Mouse (Mus musculus) liver, adult 2 months (tissue): ENCODE measurements around the gene G2e3. TPM values are rescaled to one million over a fixed set of nuclear protein-coding genes. Genes with fewer than 3 reads are reported as not detected.

Experiments used
- DNase-seq: peaks from one replicate; pipeline ENCODE4 v3.0.0-alpha.2; 2011; ENCODE audit warnings: low read depth, low spot score; ENCODE audit errors: extremely low read depth
- H3K27ac ChIP-seq: fragments of 200-500 bp; replicated peaks from 2 replicates; pipeline ENCODE4 v1.5.1; 2012; ENCODE audit warnings: low read depth, mild to moderate bottlenecking, control low read depth, inconsistent platforms, low read length; ENCODE audit not compliant: insufficient read depth
- H3K27me3 ChIP-seq: fragments of 200-500 bp; 2 replicates; pipeline ENCODE4 v1.6.1; 2012; ENCODE audit warnings: mild to moderate bottlenecking, moderate library complexity, low read length, inconsistent platforms; ENCODE audit not compliant: control insufficient read depth, insufficient read depth
- H3K36me3 ChIP-seq: fragments of 200-500 bp; 2 replicates; pipeline ENCODE4 v1.6.1; 2012; ENCODE audit warnings: low read length, inconsistent platforms; ENCODE audit not compliant: control insufficient read depth, insufficient read depth
- H3K4me1 ChIP-seq: fragments of 200-500 bp; 2 replicates; pipeline ENCODE4 v1.6.1; 2011; ENCODE audit warnings: low read length; ENCODE audit not compliant: control insufficient read depth, insufficient read depth
- H3K4me3 ChIP-seq: fragments of 200-500 bp; 2 replicates; pipeline ENCODE4 v1.5.1; 2011; ENCODE audit warnings: low read depth, mild to moderate bottlenecking, control low read depth, low read length, moderate library complexity; ENCODE audit not compliant: insufficient read depth
- H3K79me2 ChIP-seq: fragments of 200-500 bp; 2 replicates; pipeline ENCODE4 v1.6.1; 2012; ENCODE audit warnings: inconsistent platforms, mild to moderate bottlenecking, low read length, moderate library complexity; ENCODE audit not compliant: control insufficient read depth, insufficient read depth
- H3K9ac ChIP-seq: fragments of 200-500 bp; 2 replicates; pipeline ENCODE4 v1.6.1; 2012; ENCODE audit warnings: low read depth, mild to moderate bottlenecking, control low read depth, inconsistent platforms, low read length
- CTCF ChIP-seq: fragments of 200-500 bp; IDR thresholded peaks from 2 replicates; pipeline ENCODE4 v1.5.1; 2011; ENCODE audit warnings: low read depth, low read length, control low read depth
- POLR2A ChIP-seq: fragments of 200-500 bp; IDR thresholded peaks from 2 replicates; pipeline ENCODE4 v1.6.1; 2011; ENCODE audit warnings: low read length, control low read depth; ENCODE audit not compliant: insufficient read depth; ENCODE audit errors: extremely low read depth
- WGBS: fragments of 180-500 bp; shearing (Covaris S2); methylation state at CpG from one replicate; pipeline ENCODE4 v1.1.7; 2018; 5-methylcytosine and 5-hydroxymethylcytosine counted together
- polyA plus RNA-seq: library from polyadenylated mRNA; depleted of rRNA; stranded (reverse); fragments of >200 nt; gene quantifications from 2 replicates; pipeline ENCODE4 v1.2.3, GENCODE M21; 2012; rRNA removed
- total RNA-seq: library from RNA; depleted of rRNA; stranded (reverse); fragments of >200 nt; gene quantifications from 2 replicates; pipeline ENCODE4 v1.2.3, GENCODE M21; 2014; rRNA removed

G2e3 gene
- total RNA-seq (4.0 and 4.3 TPM in 2 replicates), polyA plus RNA-seq (0.34 and 0.40 TPM in 2 replicates)

DNA sequence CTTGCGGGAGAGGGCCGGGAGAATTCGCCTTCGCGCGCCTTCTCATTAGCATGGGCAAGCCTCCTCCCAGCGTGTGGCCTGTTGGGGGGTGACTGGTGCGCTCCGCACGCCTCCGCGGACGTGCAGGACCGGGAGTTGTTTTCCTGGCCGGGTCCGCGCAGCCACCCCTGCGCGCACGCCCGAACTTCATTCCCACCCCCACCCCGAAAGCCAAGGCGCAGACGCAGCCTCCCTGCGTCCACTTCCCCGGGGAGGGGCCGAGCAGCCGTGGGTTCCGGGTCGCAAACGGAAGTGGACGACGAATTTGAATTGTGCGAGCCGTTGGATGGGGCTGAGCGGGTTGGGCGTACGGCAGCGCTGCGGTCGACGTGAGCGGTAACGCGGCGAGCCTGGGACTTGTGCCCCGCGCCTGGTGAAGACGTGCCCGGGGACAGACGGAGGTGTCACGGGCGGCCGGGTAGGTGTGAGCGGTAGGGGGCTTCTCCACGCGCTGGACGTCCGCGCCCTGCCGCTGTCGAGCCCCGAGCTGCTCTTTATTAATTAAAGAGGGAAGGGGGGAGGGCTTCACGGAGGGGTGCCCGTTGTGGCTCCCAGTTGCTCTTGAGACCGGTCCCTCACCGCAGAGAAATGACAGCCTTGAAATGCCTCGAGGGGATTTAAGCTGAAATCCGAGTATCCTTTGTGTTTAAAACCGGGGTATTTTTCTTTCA lies at the start of gene G2e3:
Gene G2e3, plus strand, starts transcription at position 74 of the 710 bp plus-strand sequence.
- H3K79me2 ChIP-seq, result no peaks in the 10 kb centered on the region
- H3K27me3 ChIP-seq, result no peaks in the 10 kb centered on the region
- H3K4me1 ChIP-seq, result no peaks in the 10 kb centered on the region; the same call in 1 of the 2 replicates
- peak within 1 kb of the TSS; percentile 88 for H3K4me3 ChIP-seq
- WGBS, result under 1% methylated on average over 70 of the region's 70 CpGs
- H3K27ac ChIP-seq, result peak within 1 kb of the TSS; percentile 32
- peaks cover 5% of the 10 kb centered on the region for H3K36me3 ChIP-seq
- peak within 1 kb of the TSS; percentile 87 for H3K9ac ChIP-seq
- TF ChIP-seq POLR2A (peak; percentile 67; the same call in 1 of the 2 replicates), CTCF (no peak)
- DNase-seq, result peak; percentile 80

GRCm38 (mm10) chr12:51323604-51324003 lies 24.3 kb upstream of the G2e3 start:
- Histone ChIP-seq H3K4me1 (no peaks in the 10 kb centered on the region), H3K79me2 (no peaks in the 10 kb centered on the region), H3K27me3 (no peaks in the 10 kb centered on the region), H3K4me3 (no peak overlapping the region), H3K9ac (no peak overlapping the region), H3K36me3 (no peaks in the 10 kb centered on the region), H3K27ac (no peak overlapping the region)
- TF ChIP-seq POLR2A, result no peak
- peak; percentile 9; the same call in 1 of the 2 replicates for TF ChIP-seq CTCF
- WGBS, result 63% methylated on average over 3 of the region's 3 CpGs
- peak; percentile 58 for DNase-seq

GRCm38 (mm10) chr12:51326819-51327218 lies 21.0 kb upstream of the G2e3 start:
- Histone ChIP-seq H3K4me1 (no peaks in the 10 kb centered on the region), H3K79me2 (no peaks in the 10 kb centered on the region), H3K4me3 (no peak overlapping the region), H3K27ac (no peak overlapping the region), H3K36me3 (no peaks in the 10 kb centered on the region), H3K27me3 (no peaks in the 10 kb centered on the region), H3K9ac (no peak overlapping the region)
- no peak for DNase-seq
- TF ChIP-seq CTCF (no peak), POLR2A (no peak)
- 89% methylated on average over 3 of the region's 3 CpGs for WGBS

- H3K27me3 ChIP-seq, result no peaks in the 10 kb centered on the region
- H3K4me1 ChIP-seq, result no peaks in the 10 kb centered on the region
- H3K9ac ChIP-seq, result no peak overlapping the region
- WGBS, result 86% methylated on average over 1 of the region's 1 CpGs
- no peaks in the 10 kb centered on the region for H3K79me2 ChIP-seq
- H3K4me3 ChIP-seq, result no peak overlapping the region
- TF ChIP-seq CTCF, result no peak
- TF ChIP-seq POLR2A, result no peak
- H3K27ac ChIP-seq, result no peak overlapping the region
- no peak for DNase-seq
- no peaks in the 10 kb centered on the region for H3K36me3 ChIP-seq
Observed at GRCm38 (mm10) chr12:51337014-51337413, 10.8 kb upstream of the G2e3 start.

- no peaks in the 10 kb centered on the region for H3K36me3 ChIP-seq
- H3K79me2 ChIP-seq, result no peaks in the 10 kb centered on the region
- WGBS, result 89% methylated on average over 4 of the region's 4 CpGs
- H3K27ac ChIP-seq, result no peak overlapping the region
- H3K4me3 ChIP-seq, result no peak overlapping the region
- no peak overlapping the region for H3K9ac ChIP-seq
- no peaks in the 10 kb centered on the region; the same call in 1 of the 2 replicates for H3K4me1 ChIP-seq
- no peaks in the 10 kb centered on the region for H3K27me3 ChIP-seq
- TF ChIP-seq POLR2A, result no peak
- no peak for TF ChIP-seq CTCF
- DNase-seq, result no peak
Observed at GRCm38 (mm10) chr12:51346121-51346520, 1.7 kb upstream of the G2e3 start.

DNA sequence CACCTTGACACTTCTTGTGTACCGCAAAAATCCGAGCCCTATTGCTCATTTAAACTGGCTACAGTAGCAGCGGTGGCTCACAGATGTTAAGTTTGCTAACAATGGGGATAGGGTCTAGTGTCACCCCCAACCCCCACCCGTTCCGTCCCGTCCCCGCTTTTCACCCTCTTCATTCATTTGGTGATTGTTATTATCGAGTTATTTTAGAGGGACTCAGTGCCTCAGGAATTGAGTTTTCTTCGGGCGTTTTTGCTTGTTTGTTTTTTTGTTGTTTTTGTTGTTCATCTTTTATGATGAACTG lies 787 bp downstream of the G2e3 start:
- H3K79me2 ChIP-seq, result no peaks in the 10 kb centered on the region
- no peak overlapping the region for H3K27ac ChIP-seq
- WGBS, result 1% methylated on average over 10 of the region's 10 CpGs
- no peaks in the 10 kb centered on the region for H3K27me3 ChIP-seq
- TF ChIP-seq POLR2A, result no peak
- TF ChIP-seq CTCF, result no peak
- H3K4me3 ChIP-seq, result peak overlapping the region; percentile 88
- H3K36me3 ChIP-seq, result peaks cover 5% of the 10 kb centered on the region
- H3K4me1 ChIP-seq, result no peaks in the 10 kb centered on the region; the same call in 1 of the 2 replicates
- H3K9ac ChIP-seq, result peak overlapping the region; percentile 87
- no peak for DNase-seq
